Mouse (Mus musculus): ENCODE measurements around the gene Uchl4.
"Not testable (repeated sequence)": the region's sequence is repeated elsewhere in the genome, so short reads cannot be mapped to it uniquely, and the experiment has no call there.

Uchl4 gene

DNA sequence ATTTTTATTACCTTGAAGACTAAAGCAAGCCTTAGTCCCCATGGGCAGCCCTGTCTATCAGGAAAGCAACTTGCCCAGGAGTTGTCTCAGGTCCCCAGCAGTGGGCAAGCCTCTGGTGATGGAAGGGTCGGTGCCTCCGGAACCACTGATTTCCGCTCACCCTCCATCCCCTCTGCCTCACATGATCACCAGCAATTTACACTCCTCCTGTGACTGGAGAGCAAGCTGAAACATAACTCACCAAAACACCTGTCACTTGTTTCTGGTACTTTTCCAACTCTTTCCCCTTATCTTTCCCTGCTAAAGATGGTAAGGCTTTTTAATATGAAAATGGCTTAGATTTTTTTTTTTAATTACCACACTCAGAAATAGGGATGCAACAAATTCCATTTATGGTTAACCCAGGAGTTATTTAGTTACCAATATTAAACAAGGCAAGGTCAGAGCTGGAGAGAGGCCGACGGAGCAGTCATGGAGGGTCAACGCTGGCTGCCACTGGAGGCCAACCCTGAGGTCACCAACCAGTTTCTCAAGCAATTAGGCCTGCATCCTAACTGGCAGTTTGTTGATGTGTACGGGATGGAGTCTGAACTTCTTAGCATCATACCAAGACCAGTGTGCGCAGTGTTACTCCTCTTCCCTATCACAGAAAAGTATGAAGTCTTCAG is at the start of gene Uchl4:
TSS of gene Uchl4 (plus strand) at position 434 of the 668 bp plus-strand sequence.
- DNase-seq (ENCODE audit: low read depth) = no peak

DNA sequence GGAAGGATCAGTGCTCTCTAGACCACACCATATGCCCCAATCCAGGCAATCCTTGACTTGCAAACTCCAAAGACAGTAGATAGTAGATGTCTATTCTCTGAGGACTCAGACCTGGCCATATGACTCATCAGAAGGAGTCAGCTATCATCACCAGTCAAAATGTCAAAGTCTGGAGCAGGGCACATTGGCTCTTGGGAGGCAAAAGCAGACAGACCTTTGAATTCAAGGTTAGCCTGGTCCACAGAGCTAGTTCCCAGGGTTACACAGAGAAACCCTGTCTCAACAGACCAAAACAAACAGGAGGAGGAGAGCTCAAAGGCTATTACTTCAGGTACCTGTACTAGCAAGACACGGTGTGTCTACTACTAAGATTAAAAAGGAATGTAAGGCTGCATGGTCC is 41.1 kb upstream of the Uchl4 start:
- DNase-seq (ENCODE audit: low read depth) = no peak

DNA sequence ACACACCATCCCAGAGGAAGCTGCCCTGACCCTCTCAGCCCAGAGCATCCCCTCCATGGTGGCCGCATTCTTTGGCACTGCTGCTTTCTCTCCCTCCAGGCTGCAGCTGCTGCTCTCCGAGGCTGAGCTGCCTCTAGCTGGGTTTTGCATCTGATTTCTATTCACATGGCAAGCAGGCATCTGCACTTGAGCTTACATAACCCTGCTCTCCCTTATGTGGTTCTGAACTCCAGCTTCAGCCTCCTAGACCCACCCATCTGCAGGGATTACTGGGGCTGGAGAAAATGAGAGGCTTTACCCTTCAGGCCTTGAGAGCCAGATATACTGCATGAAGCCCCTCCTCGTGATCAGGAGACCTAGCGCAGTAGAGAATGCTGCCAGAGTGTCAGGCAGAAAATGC is 39.4 kb upstream of the Uchl4 start:
- DNase-seq (ENCODE audit: low read depth) = no peak

DNA sequence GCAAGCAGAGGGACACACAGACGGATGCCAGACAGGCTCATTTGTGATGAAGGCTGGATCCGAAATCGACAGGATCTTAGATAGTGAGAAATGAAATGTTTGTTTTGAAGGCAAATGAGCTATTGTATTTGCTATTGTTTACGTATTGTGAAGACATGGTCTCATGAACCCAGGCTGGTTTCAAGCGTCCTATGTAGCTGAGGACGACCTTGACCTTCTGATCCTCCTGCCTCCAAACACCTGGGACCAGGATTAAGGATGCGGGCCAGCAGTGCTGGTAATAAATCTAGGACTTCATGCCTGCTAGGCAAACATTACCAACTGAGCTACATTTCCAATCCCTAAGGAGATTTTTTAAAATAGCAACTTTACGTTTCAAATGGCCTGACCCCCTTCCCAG is 37.5 kb upstream of the Uchl4 start:
- no peak for DNase-seq (ENCODE audit: low read depth)

DNA sequence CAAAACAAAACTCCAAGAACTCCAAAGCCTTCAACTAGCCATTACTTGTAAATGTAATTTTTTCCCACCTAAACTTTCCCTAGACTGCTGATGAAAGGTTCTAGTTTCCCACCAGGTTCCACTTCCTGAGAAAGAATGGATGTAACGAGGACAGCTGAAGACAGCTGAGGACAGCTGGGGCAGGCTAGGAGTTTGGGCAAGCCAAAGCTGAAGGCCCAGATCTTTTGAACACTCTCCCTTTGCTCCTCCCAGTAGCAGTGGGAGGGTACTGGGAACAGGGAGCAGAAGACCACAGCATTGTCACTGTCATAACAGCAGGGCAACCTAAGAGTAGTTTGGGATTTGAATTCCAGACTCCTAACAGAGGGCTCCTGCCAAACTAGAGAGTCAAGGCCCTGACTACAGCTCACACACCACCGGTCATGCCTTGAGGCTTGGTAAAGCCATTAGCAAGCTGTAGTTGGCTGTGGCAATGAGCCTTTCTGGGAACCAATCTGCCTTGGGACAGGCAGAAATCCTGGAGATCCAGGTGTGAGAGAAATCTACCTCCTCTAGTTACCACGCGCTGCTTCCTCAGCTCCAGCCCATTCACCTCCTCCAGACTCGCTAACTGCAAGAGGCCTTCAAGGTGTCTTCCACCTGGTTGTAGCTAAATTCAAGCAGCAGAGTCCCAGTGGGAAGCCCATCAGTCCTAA is 36.8 kb upstream of the Uchl4 start:
- DNase-seq (ENCODE audit: low read depth) = no peak

DNA sequence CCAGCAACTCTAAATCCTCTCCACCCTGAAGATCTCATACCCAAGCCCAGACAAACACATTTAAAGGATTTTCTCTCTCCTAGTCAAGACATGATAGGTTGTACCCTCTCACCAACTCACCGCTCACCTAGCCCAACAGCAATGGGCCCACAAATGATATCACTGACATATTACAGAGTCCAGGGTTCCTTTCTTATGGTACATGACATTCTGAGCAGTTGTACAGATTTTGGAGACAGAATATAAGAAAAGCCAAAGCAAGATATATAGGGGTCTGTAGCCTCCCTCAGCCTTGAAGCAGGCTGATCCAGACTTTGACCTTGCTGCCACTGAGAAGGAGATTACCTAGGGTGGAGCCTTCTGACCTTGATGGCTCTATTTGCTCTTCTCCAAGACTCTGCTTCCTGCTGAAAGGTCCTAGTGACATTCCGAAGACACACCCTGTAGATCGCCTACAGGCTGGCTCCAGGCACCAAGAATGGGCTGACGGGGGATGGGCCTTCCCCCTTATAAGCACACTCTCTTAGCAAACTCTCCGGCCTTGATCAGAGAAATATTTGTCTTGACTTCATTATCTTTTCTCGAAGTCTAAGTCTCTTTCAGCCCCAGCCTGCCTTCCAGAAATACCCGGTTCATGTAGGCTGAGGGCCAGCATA is 36.1 kb upstream of the Uchl4 start:
- DNase-seq (ENCODE audit: low read depth) = not testable (repeated sequence)

DNA sequence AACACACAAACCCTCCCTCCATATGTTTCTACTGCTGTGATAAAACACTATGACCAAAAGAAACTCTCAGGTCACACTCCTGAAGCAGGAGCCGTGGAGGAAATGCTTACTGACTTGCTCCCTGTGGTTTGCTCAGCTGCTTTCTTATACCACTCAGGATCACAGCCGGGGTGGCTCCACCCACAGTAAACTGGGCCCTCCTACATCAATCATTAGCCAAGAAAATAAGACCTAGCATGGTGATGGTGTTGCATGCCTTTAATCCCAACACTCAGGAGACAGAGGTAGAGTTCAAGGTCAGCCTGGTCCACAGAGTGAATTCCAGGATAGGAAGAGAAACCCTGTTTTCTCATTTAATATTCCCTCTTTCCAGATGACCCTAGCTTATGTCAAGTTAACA is 35.1 kb upstream of the Uchl4 start:
- no peak for DNase-seq (ENCODE audit: low read depth)

DNA sequence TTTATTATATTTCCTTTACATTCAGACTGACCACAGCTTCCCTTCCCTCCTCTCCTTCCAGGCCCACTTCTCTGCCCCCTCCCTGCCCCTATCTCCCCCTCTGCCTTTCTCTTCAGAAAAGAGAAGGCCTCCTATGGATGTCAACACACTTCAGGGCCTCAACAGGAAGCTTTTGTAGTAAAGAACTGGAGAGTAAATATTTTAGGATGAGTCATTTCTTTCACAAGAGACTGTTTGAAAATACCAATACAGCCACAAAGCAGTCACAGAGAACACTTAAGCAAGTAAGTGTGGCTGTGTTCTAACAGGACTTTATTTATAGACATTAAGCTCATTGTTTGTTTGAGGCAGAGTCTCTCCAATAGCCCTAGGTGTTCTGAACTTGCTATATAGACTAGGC is 32.7 kb upstream of the Uchl4 start:
- no peak for DNase-seq (ENCODE audit: low read depth)

DNA sequence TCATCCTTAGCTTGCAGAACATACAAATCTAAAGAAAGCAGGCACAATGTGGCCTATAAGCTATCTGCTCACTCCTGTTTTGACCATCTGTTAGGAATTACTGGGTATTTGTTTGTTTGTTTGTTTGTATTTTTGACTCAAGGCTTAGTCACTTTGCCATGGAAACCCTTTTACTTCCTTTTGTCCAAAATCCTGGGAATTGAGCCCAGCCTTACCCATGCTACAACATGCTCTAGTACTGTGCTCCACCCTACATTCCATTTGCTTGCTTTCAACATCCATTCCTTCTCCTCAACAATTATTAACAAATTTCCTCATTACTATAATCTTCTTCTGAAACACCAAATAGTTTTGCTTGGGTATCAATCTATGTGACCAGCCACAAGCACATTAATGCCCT is 32.1 kb upstream of the Uchl4 start:
- DNase-seq (ENCODE audit: low read depth) = no peak

DNA sequence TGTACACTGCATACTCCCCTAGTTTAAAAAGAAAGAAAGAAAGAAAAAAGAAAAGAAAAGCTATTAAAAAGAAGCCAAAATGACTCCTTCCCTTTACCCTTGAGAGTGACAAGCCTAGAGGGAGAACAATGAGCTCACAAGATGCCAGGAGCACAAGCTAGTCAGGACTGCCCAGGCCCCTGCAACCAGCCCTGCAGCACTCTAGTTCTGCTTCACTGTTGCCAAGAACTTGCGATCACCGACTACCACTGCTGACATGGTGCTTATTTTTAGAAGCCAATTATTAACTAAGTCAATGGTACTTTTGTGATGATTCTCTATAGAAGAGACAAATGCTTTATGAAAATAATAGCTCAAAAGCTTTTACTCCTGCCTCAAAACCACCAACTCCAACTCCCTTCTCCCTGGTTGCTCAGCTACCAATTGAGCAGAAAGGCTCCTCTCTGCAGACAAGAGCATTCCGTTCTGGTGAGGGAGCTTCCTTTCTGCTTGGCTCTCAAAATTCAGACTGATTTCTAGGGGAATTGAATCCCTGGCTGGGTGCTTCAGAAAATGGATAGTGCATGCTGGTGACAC is 27.4 kb upstream of the Uchl4 start:
- DNase-seq (ENCODE audit: low read depth) = no peak

DNA sequence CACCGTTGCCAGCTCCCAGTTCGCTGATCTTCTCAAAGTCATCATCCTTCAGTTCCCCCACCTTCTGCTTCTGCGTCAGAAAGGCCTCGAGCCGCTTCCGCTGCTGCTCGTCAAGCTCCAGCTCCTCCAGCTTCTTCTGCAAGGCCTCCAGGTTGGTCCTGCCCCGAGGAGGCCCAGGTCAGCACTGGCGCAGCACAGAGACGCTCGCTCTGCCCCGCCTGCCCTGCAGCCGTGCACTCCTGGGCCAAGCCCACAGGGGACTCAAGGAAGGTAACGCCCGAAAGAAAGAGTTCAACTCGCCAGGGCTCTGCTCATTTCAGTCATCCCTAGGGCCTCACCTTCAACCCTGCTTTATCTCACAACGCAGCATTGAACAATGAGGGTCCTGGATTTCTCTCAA is 20.5 kb upstream of the Uchl4 start:
- DNase-seq (ENCODE audit: low read depth) = no peak

DNA sequence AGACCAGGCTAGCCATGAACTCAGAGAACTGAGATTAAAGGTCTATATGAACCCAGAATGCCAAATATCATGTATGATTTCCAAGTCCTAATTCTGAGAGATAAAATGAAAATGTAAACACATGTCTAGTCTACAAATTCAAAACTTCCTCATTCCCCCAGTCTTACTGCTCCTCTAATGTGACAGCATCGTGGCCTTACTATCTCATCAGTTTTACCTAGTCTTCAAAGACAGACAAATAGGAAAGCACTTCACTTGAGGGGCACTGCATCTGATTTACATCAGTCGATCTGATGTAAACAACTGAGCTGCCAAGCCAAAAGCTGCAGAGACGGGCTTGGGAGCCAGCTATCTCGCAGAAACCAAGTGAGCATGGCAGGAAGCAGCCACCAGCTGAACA is 18.9 kb upstream of the Uchl4 start:
- no peak for DNase-seq (ENCODE audit: low read depth)

DNA sequence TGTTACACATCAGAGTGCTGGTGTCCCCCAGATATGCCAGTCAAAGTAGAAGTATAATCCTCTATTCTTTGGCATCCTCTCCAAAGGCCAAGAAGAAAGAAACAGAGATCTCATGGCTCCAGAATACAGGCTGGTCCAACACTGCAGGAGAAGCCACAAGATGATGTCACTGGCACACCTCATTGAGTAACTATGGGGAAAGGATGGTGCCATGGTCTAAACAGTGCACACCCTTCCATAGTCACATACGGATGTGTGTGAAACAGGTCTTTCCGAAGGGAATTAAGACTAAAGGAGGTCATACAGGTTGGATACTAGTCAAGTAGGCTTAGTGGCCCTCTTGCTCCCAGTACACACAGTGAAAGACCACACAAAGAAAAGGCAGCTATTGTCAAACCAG is 18.4 kb upstream of the Uchl4 start:
- DNase-seq (ENCODE audit: low read depth) = no peak

DNA sequence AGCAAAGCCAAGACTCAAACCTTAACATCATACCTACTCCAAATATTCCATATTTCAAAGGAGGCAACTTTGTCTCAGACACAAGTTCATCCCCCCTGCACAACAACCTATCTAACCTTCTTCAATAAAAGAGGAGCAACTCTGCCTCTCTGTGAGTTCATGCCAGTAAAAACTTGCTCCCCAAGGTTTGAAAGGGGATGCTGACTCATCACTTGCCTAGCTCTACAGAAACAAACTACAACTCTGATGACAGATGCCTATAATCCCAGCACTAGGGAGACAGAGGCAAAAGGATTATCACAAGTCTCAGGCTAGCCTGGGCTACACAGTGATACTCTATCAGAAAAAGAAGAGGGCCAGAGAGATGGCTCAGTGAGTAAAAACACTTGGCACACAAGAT is 17.1 kb upstream of the Uchl4 start:
- DNase-seq (ENCODE audit: low read depth) = no peak

DNA sequence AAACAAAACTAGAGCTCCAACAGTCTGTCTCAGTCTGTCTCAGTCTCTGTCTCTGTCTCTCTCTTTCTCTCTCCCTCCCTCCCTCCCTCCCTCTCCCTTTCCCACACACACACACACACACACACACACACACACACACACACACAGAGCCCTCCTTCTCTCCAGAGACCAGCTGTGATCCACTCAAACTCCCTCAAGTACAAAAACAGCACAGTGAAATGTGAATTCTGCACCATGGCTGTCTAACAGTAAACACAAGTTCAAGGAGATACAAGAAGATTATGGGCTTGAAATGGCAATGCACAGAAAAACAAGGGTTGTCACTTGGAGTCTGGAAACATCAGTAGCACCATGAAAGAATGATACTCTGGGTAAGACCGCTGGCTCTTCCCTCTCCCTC is 15.7 kb upstream of the Uchl4 start:
- DNase-seq (ENCODE audit: low read depth) = no peak

DNA sequence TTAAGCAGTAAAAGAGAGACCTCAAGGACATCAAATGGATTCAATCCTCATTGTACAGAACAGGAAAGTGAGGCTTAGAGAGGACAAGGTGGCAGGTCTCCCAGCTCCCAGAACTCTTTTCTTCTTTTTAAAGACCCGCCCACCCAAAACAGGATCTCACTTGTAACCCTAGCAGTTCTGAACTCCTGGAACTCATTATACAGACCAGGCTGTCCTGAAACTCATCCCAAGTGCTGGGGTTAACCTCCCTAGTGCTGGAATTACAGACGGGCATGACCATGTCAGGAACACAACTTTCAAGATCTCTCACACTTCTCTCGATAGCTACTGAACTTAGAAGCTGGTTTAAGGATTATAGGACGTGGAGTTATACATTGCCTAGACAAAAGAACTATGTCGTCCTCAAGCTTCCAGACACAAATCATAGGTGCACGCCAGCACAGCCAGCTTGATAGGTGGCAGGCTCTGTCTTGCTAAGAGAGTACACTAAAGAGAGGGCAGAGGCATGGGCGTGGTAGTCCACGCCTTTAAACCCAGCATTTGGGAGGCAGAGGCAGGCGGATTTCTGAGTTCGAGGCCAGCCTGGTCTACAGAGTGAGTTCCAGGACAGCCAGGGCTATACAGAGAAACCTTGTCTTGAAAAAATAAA is 15.1 kb upstream of the Uchl4 start:
- no peak for DNase-seq (ENCODE audit: low read depth)

DNA sequence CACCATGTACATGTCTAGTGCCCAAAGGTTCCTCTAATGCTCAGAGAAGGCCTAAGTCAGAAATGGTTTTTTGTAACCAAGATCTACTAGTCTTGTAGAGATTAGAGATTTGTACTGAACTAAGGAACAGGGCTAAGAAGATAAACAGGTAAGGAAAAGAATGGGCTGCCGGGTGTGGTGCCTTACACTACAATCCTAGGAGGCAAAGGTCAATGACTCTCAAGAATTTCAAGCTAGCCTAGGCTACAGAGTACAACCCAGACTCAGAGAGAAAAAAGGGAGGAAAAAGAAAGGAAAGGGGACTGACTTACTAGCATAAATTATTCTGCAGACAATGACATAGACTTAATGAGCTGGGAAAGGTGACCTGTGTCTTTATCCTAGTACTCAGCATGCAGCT is 14.4 kb upstream of the Uchl4 start:
- no peak for DNase-seq (ENCODE audit: low read depth)

DNA sequence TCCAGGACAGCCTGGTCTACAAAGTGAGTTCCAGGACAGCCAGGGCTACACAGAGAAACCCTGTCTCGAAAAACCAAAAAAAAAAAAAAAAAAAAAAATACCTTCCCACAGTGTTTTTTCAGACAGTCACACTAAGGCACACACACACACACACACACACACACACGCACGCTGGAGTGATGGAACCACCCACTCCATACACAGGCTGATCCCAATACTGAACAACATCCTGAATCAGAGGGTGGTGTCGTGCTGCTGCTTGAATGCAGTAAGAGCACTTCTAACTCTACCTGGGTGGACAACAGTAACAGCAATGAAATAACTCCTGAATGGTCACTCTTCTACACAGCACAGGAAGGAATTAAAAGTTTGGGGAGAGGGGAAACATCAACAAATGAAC is 13.5 kb upstream of the Uchl4 start:
- no peak for DNase-seq (ENCODE audit: low read depth)

DNA sequence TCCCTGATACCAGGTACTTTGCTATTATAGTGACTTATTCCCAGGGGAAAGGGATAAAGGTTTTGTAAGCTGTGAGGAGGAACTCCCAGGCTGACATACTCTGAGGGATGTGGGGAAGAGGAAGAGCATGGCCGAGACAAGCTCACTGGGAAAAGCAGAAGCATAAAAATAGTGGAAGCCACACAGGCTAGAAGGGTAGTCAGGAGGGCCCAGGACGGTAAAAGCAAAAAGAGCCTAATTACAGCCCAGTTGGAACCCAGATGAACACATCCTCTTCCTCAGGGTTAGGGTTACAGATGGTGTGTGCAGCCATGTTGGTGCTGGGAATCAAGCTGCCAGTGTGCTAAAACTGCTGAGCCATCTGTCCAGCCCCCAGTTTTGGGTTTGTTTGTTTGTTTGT is 12.9 kb upstream of the Uchl4 start:
- DNase-seq (ENCODE audit: low read depth) = no peak

DNA sequence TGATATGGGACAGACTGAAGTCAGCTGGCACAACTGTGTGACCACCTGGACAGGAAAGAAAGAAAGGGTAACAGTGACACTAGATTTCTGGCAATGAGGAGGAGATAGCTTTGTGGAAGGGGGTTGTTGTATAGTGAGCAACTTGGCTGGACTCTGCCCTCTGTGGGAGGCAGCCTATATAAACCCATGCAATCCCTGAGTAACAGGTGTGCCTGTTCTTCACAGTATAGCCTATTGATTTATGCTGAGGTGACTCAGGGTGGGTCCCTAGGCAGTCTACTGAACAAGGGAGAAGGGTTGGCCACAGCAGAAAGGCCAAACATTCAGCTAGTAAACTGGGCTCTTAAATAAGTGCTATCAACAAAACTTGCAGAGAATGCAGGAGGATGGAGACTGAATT is 9.2 kb upstream of the Uchl4 start:
- no peak for DNase-seq (ENCODE audit: low read depth)

DNA sequence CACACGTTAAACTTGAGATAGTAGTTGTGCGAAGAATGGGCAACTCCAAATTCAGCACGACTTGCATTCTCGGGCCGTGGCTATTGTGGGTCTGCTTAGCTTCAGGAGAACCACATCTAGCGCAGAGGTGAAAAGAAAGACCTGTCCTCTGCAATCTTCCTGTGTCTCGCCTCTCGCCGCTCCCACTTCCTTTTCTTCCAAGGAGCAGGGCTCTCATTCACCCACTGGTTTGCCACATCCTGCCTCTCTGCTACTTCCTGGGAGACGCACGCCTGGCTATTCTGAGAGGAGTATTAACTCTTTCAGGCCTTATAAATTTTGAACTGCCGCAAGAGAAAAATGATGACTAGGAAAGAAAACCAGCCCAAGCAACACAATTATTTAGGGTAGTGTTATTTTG is 7.3 kb upstream of the Uchl4 start:
- peak; percentile 40 for DNase-seq (ENCODE audit: low read depth)

DNA sequence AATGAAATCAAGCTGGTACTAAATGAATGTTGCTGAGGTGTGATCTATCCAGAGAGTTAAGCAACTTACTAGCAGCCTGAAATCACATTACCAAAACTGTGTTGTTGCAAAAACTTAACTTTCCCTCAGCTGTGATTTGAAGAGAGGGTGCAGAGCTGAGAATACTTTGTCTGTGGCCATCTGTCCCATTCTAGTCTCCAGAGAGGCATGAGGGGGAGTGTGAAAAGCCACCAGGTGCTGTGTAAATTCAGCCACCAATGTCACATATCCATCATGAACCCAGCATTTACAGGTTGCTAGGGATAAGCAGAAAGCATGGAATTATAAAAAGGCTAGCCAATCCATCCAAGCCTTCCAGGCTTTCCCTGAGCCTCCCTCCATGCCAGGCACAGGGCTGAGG is 6.0 kb upstream of the Uchl4 start:
- DNase-seq (ENCODE audit: low read depth) = no peak

DNA sequence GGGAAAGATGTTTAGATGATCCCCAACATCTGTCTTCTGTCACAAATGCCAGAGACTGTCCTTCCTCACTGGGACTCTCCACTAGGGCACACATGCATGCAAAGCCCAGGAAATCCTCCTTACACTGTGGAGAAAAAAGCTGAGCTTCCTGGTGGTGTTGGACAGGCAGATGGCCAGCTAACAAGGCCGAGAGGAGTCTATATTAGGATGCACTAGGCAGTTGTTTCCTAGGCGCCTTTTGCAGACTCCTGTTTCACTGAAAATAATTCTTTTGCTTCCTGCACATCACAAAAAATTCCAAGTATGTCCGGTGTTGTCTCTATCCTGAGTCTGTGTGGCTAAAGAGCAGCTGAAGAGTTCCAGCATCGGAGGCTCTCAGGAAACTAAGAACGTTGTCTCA is 3.8 kb upstream of the Uchl4 start:
- no peak for DNase-seq (ENCODE audit: low read depth)

Measured in induced T-regulatory cell, adult 2 months (primary cell).